Mouse (Mus musculus) right cerebral cortex, postnatal 36 days (tissue): Measurements from ENCODE around the gene Ryr1.
"Not testable (repeated sequence)": the region's sequence is repeated elsewhere in the genome, so short reads cannot be mapped to it uniquely, and the experiment has no call there.

Experiments used
- DNase-seq, 2 experiments: peaks; one replicate each; pipeline ENCODE4 v3.0.0; 2022; ENCODE audit warnings: low spot score in 2 of 2, mixed read lengths in 1 of 2

Gene Ryr1

GRCm38 (mm10) chr7:28992997-28993396 is 132.0 kb downstream of the Ryr1 start:
- no peak for DNase-seq

- DNase-seq, result no peak
These were observed 133.4 kb downstream of the Ryr1 start for GRCm38 (mm10) chr7:28991616-28992015.

GRCm38 (mm10) chr7:28990766-28991273 is 134.2 kb downstream of the Ryr1 start:
- DNase-seq, result no peak

- no peak for DNase-seq
These were observed 139.8 kb downstream of the Ryr1 start for GRCm38 (mm10) chr7:28985207-28985606.

GRCm38 (mm10) chr7:28984452-28984851 is 140.5 kb downstream of the Ryr1 start:
- no peak for DNase-seq

- DNase-seq, result no peak
These were observed 141.1 kb downstream of the Ryr1 start for GRCm38 (mm10) chr7:28983849-28984248.

- no peak for DNase-seq
These were observed 141.8 kb downstream of the Ryr1 start for GRCm38 (mm10) chr7:28983141-28983564.

GRCm38 (mm10) chr7:28982274-28983013 is 142.5 kb downstream of the Ryr1 start:
- DNase-seq, result no peak

GRCm38 (mm10) chr7:28981651-28982273 is 143.2 kb downstream of the Ryr1 start, which contains the start of the genes Eif3k and Map4k1:
Eif3k (minus strand) TSS chr7:28981864.
Map4k1 (plus strand) TSS chr7:28982050.
- peak; percentile 97 to 99 for DNase-seq

GRCm38 (mm10) chr7:28977556-28977955 is 147.4 kb downstream of the Ryr1 start:
- DNase-seq, result no peak

- DNase-seq, result no peak
These were observed 152.0 kb downstream of the Ryr1 start for GRCm38 (mm10) chr7:28973025-28973424.

- peak; percentile 52 to 61 for DNase-seq
These were observed 152.4 kb downstream of the Ryr1 start for GRCm38 (mm10) chr7:28972542-28972985.

- DNase-seq, result no peak
These were observed 153.2 kb downstream of the Ryr1 start for GRCm38 (mm10) chr7:28971770-28972269.

- no peak for DNase-seq
These were observed 153.9 kb downstream of the Ryr1 start for GRCm38 (mm10) chr7:28971029-28971428.

- no peak for DNase-seq
These were observed 155.1 kb downstream of the Ryr1 start for GRCm38 (mm10) chr7:28969672-28970394.

GRCm38 (mm10) chr7:28969271-28969670 is 155.7 kb downstream of the Ryr1 start:
- DNase-seq, result no peak

GRCm38 (mm10) chr7:28968120-28968519 is 156.9 kb downstream of the Ryr1 start:
- not testable (repeated sequence) for DNase-seq

- no peak for DNase-seq
These were observed 158.1 kb downstream of the Ryr1 start for GRCm38 (mm10) chr7:28966751-28967505.

GRCm38 (mm10) chr7:28966181-28966580 is 158.8 kb downstream of the Ryr1 start:
- no peak for DNase-seq

- DNase-seq, result no peak
These were observed 159.6 kb downstream of the Ryr1 start for GRCm38 (mm10) chr7:28965346-28965840.

- DNase-seq, result no peak
These were observed 161.5 kb downstream of the Ryr1 start for GRCm38 (mm10) chr7:28963399-28963923.
